Mouse (Mus musculus): ENCODE data around the gene Actr6. TPM values are rescaled to one million over a fixed set of nuclear protein-coding genes. Genes with fewer than 3 reads are reported as not detected.
"Not testable (repeated sequence)": the region's sequence is repeated elsewhere in the genome, so short reads cannot be mapped to it uniquely, and the experiment has no call there.

The Actr6 gene
- polyA plus RNA-seq, 1 experiment: 0.06 TPM

GRCm38 (mm10) chr10:89676609-89677008 is 55.5 kb downstream of the Actr6 start:
- no peaks in the 10 kb centered on the region for H3K27me3 ChIP-seq (ENCODE audit: control insufficient read depth)
- peaks cover 17% of the 10 kb centered on the region for H3K36me3 ChIP-seq (ENCODE audit: control insufficient read depth)

GRCm38 (mm10) chr10:89670371-89670770 is 61.7 kb downstream of the Actr6 start:
- peaks cover 24% of the 10 kb centered on the region for H3K36me3 ChIP-seq (ENCODE audit: control insufficient read depth)
- H3K4me3 ChIP-seq (replicated peaks); H3K9me3 ChIP-seq (ENCODE audit: control insufficient read depth, low read length); H3K4me1 ChIP-seq (ENCODE audit: control insufficient read depth); H3K27me3 ChIP-seq (ENCODE audit: control insufficient read depth): not testable (repeated sequence)

More at GRCm38 (mm10) chr10:89676609-89677008, 55.5 kb downstream of the Actr6 start:
- Histone ChIP-seq H3K9me3 (ENCODE audit: control insufficient read depth, low read length) (no peaks in the 10 kb centered on the region), H3K4me3 (replicated peaks) (no peak overlapping the region), H3K4me1 (ENCODE audit: control insufficient read depth) (peaks cover 16% of the 10 kb centered on the region)
- TF ChIP-seq TAL1 (IDR thresholded peaks at IDR 0.05; ENCODE audit: low read length) (no peak), GATA1 (IDR thresholded peaks at IDR 0.05; ENCODE audit: low read length) (no peak)

- H3K9me3 ChIP-seq (ENCODE audit: control insufficient read depth, low read length): no peaks in the 10 kb centered on the region; the same call in 1 of the 2 replicates
- no peaks in the 10 kb centered on the region for H3K27me3 ChIP-seq (ENCODE audit: control insufficient read depth)
- no peak overlapping the region for H3K4me3 ChIP-seq (replicated peaks)
- H3K4me1 ChIP-seq (ENCODE audit: control insufficient read depth): no peaks in the 10 kb centered on the region
- H3K36me3 ChIP-seq (ENCODE audit: control insufficient read depth): peaks cover 22% of the 10 kb centered on the region
- no peak for TF ChIP-seq TAL1 (IDR thresholded peaks at IDR 0.05; ENCODE audit: low read length)
- no peak for TF ChIP-seq GATA1 (IDR thresholded peaks at IDR 0.05; ENCODE audit: low read length)
Measured at GRCm38 (mm10) chr10:89667571-89667970, 64.5 kb downstream of the Actr6 start.

GRCm38 (mm10) chr10:89665679-89666078 is 66.4 kb downstream of the Actr6 start:
- no peaks in the 10 kb centered on the region; the same call in 1 of the 2 replicates for H3K9me3 ChIP-seq (ENCODE audit: control insufficient read depth, low read length)
- H3K4me3 ChIP-seq (replicated peaks): no peak overlapping the region
- no peaks in the 10 kb centered on the region for H3K27me3 ChIP-seq (ENCODE audit: control insufficient read depth)
- no peaks in the 10 kb centered on the region for H3K4me1 ChIP-seq (ENCODE audit: control insufficient read depth)
- no peak for TF ChIP-seq GATA1 (IDR thresholded peaks at IDR 0.05; ENCODE audit: low read length)
- no peak for TF ChIP-seq TAL1 (IDR thresholded peaks at IDR 0.05; ENCODE audit: low read length)
- peaks cover 32% of the 10 kb centered on the region for H3K36me3 ChIP-seq (ENCODE audit: control insufficient read depth)

- Histone ChIP-seq H3K36me3 (ENCODE audit: control insufficient read depth) (peaks cover 29% of the 10 kb centered on the region), H3K4me1 (ENCODE audit: control insufficient read depth) (no peaks in the 10 kb centered on the region), H3K27me3 (ENCODE audit: control insufficient read depth) (no peaks in the 10 kb centered on the region), H3K4me3 (replicated peaks) (no peak overlapping the region), H3K9me3 (ENCODE audit: control insufficient read depth, low read length) (no peaks in the 10 kb centered on the region)
- no peak for TF ChIP-seq GATA1 (IDR thresholded peaks at IDR 0.05; ENCODE audit: low read length)
- no peak for TF ChIP-seq TAL1 (IDR thresholded peaks at IDR 0.05; ENCODE audit: low read length)
Measured at GRCm38 (mm10) chr10:89664977-89665645, 67.0 kb downstream of the Actr6 start.

Other genes starting within 250 kb of the Actr6 start
- gene Nr1h4, start 198.7 kb downstream of the Actr6 start, polyA plus RNA-seq (2012): not detected in 2 replicates
- 0.01 TPM in 1 of 2 replicates, not detected in the other for gene Slc17a8, start 111.0 kb downstream of the Actr6 start, polyA plus RNA-seq (2012)
- gene Scyl2, start 46.0 kb downstream of the Actr6 start, polyA plus RNA-seq (2012): 0.29 and 1.3 TPM in 2 replicates
- gene Uhrf1bp1l, start 12.7 kb upstream of the Actr6 start, polyA plus RNA-seq (2012): 0.23 and 0.64 TPM in 2 replicates
- 0.02 TPM in 1 of 2 replicates, not detected in the other for gene Anks1b, start 141.2 kb upstream of the Actr6 start, polyA plus RNA-seq (2012)